Mouse (Mus musculus) cerebellum, adult 18-20 months (tissue): Measurements from ENCODE around the gene Gnaz.

Source experiments
- DNase-seq, 2 experiments: peaks; one replicate each; pipeline ENCODE4 v3.0.0; 2021

The Gnaz gene

DNA sequence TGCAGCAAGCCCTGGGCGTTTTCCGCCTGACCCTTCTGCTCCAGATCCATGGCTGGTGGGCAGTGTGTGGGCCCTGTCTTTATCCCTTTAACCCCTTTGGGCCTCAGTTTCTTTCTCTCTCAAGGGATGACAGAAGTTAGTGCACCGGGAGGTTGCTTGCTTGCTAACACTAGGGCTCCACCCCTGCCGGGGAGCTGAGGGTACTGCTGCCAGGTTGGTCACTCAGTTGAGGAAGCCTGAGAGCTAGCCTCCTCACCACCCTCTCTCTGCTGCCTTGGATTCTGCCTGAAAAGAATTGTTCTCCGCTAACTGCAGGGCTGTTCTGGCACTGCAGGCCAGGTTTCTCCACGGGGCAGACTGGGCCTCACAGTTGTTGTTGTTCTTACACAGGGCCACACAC lies 6.0 kb downstream of the Gnaz start:
- no peak for DNase-seq

DNA sequence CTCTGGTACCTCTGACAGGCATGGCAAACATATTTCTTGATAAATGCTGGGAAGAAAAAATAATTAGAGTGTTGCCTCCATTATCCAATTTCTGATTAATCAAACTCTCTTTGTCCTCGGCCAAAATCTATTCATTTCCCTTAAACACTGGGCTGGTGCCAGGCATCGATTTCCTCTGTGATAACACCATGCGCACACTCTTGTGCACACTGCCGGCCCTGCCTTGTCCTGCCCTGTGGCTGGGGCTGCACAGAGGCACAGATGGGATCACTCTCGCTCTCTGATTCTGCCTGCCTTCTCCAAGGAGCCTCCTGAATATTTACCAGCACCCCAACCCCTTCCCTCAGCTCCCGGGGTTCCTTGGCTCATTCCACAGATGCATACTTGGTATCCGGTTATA lies 8.6 kb downstream of the Gnaz start:
- no peak for DNase-seq

DNA sequence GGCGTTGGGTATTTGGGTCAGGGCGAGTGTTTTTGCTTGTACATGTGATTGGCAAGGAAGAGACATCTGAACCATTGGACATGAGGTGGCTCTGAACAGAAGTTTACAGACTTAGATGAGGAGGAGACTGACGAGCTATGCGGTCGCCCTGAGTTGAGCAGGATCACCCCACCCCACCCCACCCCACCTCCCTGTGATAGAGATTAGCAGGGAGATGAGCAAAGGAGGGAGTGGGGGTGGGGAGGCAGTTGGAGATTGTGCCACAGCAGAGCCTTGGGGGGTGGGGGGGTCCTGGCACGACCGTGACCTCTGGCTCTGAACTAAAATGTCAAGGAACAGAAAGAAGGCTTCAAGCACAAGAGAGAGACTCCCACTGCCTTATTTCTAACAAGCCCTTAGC lies 9.5 kb downstream of the Gnaz start:
- no peak for DNase-seq

DNA sequence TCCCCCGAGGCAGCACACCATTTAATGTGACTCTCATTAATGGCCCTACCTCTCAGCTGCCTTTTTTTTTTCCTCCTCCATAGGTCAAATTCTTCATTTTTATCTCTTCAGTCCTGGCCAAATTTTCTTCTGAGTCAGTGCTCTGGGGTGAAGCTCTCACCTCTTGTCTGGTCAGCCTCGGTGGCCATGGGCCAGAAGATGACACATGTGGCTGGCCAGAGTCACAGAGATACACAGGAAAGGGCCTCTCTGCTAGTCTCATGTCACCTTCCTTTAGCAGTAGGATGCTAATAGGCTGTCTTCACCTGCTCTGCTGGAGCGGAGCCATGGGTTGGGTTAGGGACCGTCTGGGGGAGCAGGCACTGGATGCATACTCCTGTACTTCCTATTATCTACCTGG lies 11.1 kb downstream of the Gnaz start:
- DNase-seq = peak in 1 of 2 experiments; percentile 41

DNA sequence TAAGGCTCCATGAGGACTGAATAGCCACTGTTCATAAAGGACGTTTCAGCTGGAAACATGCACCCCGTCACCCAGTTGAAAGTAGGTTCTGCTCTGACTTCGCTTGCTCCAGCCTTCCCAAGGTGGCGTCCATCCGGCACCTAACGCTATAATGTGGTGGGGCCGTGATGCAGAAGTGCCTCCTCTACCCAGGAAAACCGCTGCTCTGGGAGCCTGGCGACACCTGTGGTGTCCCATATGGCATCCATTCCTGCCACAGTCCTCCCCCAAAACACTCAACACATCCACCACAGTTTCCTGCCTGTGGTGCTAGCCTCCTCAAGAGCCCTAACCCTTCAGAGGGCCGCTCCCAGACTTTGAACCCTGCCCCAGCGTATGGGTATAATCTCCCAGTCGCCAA lies 14.2 kb downstream of the Gnaz start:
- no peak for DNase-seq

DNA sequence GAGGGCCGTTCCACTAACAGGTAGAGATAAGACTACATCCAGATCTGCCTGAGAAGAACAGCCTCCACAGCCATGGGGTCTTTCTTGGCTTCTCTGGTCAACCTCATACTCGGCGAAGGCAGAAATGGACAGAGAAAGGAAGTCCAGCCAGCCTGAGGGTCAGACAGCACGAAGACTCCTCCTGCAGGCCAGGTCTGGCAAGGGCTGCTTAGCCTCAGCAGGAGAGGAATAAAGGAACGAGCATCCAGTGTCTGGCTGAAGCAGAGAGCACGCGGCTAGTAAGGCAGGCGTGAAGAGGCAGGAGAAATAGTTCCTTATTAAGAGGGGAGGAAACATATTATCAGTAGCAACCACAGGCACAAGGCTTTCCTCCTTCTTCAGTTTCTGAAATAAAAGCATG lies 16.2 kb downstream of the Gnaz start:
- DNase-seq = no peak

DNA sequence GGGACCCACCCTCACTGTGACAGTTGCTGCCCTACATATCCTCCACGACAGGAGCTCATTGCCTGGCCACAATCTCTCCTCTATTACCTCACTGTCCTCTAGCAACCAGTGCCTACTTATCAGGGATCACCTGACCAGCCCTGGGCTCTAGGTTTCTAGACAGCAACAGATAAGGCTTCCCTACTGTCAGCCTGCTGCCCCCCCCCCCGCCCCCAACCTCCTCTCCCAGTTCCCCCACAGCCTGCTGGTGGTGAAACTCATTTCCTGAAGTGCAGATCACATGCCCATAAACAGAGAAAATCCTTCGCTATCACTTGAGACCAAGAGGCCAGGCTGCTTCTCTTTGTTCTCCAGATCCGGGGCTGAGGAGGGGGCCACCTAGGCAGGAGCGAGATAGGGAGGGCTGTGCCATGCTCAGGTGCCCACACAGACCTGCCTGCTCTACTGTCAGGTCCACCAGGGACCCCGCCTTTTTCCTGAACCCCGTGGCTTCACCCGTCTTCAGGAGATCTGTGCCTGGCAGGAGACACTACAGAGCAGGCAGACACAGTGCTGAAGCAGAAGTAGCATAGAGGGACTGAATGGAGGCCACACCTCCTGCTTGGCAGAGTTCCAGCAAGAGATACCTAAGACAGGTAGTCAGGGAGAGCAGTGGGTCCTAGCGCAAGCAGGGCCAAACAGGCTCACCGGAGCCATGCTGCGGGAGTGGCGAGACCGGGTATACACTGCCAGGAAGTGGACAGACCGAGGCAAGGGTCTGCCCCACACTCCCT lies 20.9 kb downstream of the Gnaz start:
- DNase-seq = no peak

DNA sequence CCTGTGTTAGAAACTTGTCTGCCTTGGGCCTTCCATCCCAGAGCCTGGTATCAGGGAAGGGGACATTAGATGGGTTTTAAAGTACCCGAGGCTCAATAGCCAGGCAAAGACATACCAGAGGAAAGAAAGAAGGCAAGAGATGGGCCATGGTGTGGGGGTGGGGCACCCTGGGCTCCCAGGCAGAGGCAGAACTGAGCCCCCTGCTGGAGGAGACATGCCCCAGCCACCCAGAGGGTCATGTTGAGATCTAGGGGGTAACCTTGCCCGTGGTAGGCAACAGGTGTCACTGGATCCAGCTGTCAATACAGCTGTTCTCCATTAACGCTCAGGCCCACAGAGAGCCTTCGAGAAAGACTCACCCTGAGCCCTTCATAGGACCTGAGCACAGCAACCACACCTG lies 22.8 kb downstream of the Gnaz start:
- no peak for DNase-seq

DNA sequence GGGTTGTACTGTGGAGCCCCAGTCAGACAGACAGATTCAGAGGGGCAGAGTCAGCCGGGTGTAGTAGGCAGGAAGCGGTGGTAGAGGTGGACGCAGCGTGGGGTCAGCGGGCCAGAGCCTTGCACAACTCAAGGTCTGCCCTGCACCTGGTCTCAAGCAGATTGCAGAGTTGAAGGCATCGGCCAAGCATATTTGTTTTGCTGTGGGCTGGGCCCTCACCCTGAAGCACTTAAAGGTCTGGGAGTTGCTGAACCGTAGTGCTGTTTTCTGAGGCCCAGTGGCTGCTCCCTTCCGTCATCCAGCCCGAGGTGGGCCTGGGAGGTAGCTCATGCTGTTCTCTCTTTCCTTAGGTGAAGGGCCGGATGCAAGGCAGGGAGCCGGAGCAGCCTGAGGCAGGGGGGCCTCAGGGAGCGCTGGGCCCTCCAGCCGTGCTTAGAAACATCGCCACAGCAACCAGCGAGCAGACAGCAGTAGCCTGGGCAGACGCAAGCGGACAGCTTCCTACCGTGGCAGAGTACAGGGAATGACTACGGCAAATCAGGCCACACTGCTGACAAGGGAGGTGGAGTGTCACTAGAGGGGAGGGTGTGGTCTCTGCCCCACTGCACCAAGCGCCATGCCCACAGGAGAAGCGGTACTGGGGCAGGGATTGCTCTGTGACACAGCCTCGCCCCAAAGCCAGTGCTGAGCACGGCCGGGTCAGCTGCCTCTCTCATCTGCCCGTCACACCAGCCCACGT lies 23.8 kb downstream of the Gnaz start:
- DNase-seq = no peak

DNA sequence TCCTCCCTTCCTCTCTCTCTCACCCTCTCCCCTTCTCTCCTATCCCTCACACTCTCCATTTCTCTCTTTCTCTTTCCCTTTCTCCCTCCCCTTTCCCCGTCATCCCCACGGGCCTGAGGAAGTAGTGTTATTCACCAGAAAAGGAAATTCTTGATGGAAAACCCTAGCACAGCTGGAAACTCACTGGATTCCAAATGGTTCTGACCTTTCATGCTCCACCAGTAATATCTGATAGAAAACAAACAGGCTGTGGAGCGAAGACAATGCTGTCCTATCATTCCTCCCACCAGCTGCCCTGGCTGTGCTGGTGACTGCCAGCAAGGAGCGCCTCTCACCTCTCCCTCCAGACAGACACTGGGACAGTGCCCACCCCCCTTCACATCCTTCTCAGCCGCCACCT lies 27.9 kb downstream of the Gnaz start:
- no peak for DNase-seq

DNA sequence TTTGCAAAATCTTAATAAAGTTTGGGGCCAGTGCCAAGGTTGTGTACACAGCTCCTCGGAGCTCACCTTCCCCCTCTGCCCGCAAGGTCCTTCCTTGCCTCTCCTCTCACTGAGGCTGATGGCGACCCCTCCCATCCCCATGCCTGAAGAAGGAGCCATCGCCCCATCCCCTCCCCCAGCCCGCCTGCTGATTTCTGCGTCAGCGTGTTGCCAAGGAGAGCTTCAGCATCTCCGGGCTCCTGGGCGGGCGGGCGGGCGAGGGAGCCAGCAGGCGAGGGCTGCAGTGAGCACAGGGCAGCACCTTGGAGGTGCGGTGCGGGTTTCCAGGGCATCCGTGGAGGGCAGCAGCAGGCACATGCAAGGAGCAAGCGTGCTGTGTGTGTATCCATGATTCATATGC lies 28.4 kb downstream of the Gnaz start:
- peak; percentile 25 to 26 for DNase-seq

DNA sequence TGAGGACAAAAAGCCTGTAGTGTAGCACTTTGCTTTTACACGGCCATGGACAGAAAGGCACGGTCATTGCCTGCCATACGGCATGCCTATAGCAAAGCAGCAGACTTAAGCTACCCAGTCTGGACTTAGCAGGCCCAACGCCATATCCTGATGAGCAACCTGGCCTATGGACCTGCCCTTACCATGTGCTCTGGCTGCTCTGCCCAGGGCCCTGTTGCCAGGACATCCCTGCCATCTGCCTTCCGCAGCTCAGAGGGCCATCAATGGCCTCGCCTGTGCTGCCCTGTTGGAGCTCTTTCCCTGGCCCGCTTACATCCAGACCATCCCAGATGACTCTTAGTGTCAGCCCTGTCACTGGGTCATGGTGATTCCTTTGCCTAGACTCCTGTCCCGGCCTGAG lies 34.4 kb downstream of the Gnaz start:
- DNase-seq = peak; percentile 76 to 86

DNA sequence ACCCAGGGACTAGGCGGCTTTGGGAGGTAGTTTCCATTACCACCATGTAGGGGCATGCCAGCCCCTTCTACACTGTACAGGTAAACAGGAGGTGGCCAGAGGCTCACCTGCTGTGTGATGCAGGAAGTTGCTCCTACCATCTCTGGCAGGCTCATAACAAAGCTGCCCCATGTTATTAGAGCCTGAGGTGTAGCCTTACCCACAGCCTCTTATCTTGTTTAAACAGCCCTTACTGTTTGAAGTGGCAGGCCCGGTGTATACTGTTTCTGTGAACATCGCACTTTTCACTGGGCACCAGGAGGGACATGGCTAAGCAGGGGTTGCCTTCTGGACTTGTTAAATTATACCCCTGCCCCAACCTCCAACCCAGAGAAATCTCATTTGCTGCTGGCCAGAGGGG lies 37.1 kb downstream of the Gnaz start:
- DNase-seq = no peak

DNA sequence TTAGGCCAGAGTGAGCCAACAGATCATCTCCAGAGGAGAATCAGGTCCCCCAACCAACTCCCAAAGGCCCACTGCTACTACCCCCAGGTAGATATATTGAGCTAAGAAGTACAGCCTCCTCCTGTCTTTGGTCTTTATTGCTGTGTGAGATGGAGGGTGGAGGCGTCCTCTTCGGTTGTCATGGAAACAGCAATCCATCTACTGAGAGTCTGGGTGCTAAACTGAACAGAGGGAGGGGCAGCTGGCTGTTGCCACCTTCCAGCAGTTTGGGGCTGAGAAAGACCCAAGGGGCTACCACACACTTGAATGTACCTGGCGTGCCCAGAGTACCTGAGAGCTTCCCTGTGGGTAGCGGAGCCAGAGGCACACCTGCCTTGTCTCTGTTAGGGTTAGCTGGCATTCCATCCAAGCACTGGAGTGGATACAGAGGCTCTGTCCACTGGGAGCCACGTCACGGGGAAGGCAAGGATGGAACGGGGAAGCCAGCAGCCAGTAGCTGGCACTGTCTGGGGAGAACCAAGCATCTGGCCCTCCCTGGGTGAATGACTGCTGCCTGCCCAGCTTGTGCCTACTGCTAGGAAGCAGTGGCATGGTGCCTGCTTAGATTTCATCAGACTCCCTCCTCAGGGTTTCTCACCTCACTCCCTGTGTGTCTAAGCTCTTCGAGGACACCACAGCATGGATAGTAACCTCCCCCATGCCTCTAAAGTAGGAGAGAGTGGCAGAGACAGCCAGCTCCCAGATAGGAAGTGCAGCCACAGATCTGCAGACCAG lies 40.1 kb downstream of the Gnaz start:
- DNase-seq = no peak

DNA sequence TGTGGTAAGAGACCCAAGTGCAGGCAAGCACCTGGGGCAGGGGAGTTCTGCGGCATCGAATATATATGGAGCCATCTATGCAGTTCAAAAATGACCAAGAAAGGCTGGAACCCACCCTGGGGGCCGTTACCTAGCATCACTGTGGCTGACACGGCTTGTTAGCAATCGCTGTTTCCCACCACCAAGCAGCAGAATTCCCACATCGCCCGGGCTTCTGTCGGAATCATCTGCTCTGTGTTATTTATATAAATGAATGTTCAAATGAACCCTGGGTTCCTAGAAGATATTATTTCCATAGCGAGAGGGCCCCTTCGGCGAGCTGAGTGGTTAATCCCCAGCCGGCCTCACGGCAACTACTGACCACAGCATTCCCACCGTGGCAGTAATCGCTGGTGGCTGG lies 43.7 kb downstream of the Gnaz start:
- DNase-seq = no peak

DNA sequence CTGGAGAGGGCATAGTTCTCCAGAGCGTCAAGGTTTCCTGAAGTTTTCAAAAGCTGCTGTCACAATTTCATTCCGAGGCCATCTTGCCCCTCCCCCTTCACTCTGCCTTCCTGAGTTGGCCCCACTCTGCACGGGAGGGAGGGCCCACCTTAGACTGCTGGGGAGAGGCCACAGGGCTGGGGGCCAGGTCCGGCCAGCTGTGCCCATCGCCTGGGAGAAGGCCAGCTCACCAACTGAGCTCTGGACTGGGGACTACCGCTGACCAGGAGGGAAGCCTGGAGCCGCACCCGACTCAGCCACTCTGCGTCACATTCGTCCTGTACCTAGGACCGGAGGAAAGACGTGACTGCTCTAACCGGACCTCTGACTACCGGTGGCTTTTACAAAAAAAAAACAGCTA lies 48.5 kb downstream of the Gnaz start:
- no peak for DNase-seq

DNA sequence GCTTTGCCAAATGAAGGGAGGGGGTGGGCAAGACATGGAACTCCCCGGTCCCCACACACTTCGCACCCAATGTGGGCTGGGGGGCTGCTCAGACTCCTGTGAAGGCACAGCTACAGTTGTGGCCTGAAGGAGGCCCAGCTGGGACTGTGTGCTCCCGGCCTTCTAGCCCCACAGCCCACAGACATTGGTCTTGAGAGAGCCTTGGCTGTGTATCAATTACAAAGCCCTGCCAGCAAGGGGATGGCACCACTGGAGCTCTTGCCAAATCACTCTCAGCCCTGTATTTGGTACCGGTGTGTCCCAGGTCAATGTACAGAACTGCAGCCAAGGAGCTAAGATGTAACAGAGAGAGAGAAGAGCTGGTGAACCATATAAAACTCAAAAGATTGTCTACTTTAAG lies 49.5 kb downstream of the Gnaz start:
- no peak for DNase-seq

DNA sequence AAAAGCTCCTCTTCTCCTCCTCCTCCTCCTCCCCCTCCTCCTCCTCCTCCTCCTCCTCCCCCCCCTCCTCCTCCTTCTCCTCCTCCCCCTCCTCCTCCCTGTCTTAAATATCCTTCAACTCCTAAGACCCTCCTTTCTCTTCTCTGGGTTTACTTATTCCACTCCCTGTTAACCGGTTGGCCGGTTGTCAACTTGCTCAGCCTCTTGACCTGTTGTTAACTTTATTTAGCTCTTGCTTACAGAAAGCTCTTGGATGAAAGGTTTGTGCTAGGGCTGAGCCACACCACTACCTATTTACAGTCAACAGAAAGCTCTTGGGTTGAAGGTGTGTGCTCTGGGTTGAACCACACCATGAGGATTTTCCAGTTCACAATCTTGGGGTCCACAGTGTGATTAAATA lies 53.3 kb downstream of the Gnaz start:
- DNase-seq = no peak

DNA sequence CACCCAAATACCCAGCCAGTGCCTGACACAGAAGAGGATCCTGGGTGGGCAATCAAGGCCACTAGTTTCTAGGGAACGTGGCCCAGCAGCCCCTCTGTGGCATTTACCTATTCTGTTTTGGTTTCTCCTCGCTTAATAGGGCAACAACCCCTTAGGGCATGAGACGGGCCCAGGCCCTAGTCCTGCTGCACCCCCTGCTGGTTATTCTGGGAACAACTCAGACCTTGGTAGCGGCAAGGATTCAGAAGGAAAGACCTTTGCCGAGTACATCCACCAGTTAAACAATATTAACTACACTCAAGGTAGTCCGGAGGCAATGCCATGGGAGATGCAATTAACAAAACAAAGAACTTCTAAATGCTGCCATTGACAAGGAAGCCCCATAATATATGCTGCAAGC lies 54.2 kb downstream of the Gnaz start:
- DNase-seq = peak; percentile 81 to 87

DNA sequence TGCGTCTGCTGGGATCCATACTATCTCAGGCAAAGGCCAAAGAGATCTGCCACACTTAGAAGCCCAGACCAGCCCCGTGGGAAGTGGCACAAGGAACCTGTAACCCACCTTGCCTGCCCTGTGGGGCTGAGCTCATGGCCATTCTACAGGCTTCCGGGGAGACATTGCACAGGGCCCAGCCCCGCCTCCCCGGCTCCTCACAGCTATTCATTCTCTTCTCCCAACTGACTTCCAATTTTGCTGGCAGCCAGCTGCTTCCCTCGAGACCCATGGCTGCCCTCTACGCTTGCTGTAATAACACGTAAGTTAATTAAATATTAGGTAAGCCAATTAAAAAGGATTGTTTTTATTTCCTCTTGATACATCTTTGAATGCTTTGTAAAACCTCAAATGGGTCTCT lies 59.5 kb downstream of the Gnaz start:
- no peak for DNase-seq

DNA sequence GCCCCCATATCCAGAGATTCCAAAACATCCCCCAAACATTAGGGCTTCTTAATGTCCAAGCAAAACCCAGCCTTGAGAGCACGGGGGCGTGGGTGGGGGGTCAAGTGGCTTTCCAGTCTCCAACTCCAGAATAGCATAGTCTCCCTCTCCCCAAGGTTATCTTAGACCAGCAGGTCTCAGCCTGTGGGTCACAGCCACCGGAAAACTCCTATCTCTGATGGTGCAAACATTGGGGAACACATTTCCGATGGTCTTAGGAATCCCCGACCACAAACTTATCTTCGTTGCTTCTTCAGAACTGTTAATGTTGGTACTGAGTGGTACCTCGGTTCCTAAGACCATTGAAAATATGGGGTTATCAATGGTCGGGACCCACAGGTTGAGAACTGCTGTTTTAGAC lies 61.8 kb downstream of the Gnaz start:
- DNase-seq = no peak

DNA sequence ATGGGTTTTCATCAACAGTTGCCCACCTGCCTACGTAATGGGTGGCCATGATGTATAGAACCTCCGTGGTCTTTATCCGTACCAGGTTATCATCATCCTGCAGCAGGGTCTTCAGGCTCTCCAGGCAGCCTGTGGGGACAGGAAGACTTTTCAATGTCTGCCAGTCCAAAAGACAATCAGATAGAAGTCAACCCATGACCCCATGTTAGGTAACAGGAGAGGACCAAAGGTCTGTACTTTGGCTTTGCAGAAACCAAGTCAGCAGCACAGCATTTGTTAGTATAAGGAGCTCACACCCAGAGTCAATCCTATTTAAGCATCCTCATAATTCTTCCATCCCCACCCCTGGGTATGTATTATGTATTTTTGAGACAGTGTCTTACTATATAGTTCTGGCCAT lies 62.7 kb downstream of the Gnaz start:
- no peak for DNase-seq

DNA sequence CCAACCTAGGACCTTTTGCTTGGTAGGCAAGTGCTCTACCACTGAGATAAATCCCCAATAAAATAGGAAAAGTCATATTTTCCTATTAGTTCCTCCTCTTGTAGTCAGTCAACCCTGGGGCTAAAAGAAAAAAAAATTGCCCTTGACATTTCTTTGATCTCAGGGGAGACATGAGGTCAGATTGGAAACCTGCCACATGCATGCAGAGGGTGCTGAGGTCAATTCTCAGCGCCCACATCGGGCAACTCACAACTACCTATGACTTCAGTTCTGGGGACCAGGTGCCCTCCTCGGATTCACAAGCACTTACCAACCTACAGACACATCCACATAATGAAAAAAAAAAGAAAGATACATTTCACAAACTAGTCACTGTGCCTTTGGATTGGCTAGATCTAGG lies 63.3 kb downstream of the Gnaz start:
- no peak for DNase-seq
